Mouse (Mus musculus) neural tube, embryonic 11.5 days (tissue): ENCODE results near the gene Fam84b. TPM values are rescaled to one million over a fixed set of nuclear protein-coding genes. Genes with fewer than 3 reads are reported as not detected.

Source experiments
- ATAC-seq: fragments of 200-750 bp; cut with Nextera tagmentation; 2 replicates; pipeline ENCODE4 v1.8.0; 2017; ENCODE audit warnings: moderate number of reproducible peaks, mild to moderate bottlenecking, moderate TSS enrichment, moderate library complexity; ENCODE audit not compliant: insufficient read depth, low FRiP score, low TSS enrichment
- DNase-seq: peaks from one replicate; pipeline ENCODE4 v3.0.0-alpha.2; 2015; ENCODE audit warnings: low spot score
- H3K27ac ChIP-seq: fragments of 300-500 bp; sonication (generic); 2 replicates; pipeline ENCODE4 v1.5.1; 2014; ENCODE audit warnings: low read depth, mild to moderate bottlenecking, low read length
- H3K27me3 ChIP-seq: fragments of 300-500 bp; sonication (generic); 2 replicates; pipeline ENCODE4 v1.6.1; 2014; ENCODE audit warnings: mild to moderate bottlenecking, low read length, mixed read lengths; ENCODE audit not compliant: control insufficient read depth, insufficient read depth
- H3K36me3 ChIP-seq: fragments of 300-500 bp; sonication (generic); 2 replicates; pipeline ENCODE4 v1.6.1; 2014; ENCODE audit warnings: mild to moderate bottlenecking, low read length, moderate library complexity, mixed read lengths; ENCODE audit not compliant: control insufficient read depth, insufficient read depth
- H3K4me1 ChIP-seq: fragments of 300-500 bp; sonication (generic); 2 replicates; pipeline ENCODE4 v1.6.1; 2014; ENCODE audit warnings: low read length, mixed read lengths; ENCODE audit not compliant: control insufficient read depth, insufficient read depth
- H3K4me2 ChIP-seq: fragments of 300-500 bp; sonication (generic); 2 replicates; pipeline ENCODE4 v1.6.1; 2014; ENCODE audit warnings: low read depth, mild to moderate bottlenecking, moderate library complexity
- H3K4me3 ChIP-seq: fragments of 300-500 bp; sonication (generic); 2 replicates; pipeline ENCODE4 v1.5.1; 2014; ENCODE audit warnings: low read depth, low read length
- H3K9ac ChIP-seq: fragments of 300-500 bp; sonication (generic); 2 replicates; pipeline ENCODE4 v1.6.1; 2014; ENCODE audit warnings: mild to moderate bottlenecking, low read length
- H3K9me3 ChIP-seq: fragments of 300-500 bp; sonication (generic); 2 replicates; pipeline ENCODE4 v1.6.1; 2016; ENCODE audit warnings: low read length; ENCODE audit not compliant: control insufficient read depth
- WGBS: fragments of 180-500 bp; shearing (Covaris S2); extraction: QIAGEN DNeasy Blood & Tissue Kit; methylation state at CpG from one replicate; pipeline ENCODE4 v1.1.7; 2014; 5-methylcytosine and 5-hydroxymethylcytosine counted together
- polyA plus RNA-seq: library from polyadenylated mRNA; unstranded; fragments of >200 nt; fragmentation: Nextera tagmentation; extraction: Ambion mirVana; gene quantifications from 2 replicates; pipeline ENCODE4 v1.2.1, GENCODE M21; 2014

Fam84b gene
- polyA plus RNA-seq, 1 experiment from 2014 or later = 11.7 TPM

DNA sequence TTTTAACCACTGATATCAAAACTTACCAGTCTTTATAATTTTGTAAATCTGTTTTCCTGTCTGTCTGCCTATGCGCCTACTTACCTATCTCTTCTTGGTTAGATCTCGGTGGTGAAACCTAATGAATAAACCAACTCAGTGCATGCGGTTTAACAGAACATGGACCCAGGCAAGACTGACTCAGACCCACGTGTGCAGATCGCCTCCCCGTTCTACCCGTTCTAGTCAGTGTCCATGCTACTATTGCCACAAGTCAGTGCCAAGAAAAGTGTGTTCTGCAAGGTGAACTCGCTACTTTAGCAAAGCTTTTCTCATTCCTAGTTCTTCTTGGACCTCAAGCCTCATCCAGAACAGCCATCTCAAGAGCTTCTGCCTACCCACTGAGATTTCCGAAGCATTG is 15.9 kb downstream of the Fam84b start:
- 94% methylated on average over 9 of the region's 9 CpGs for WGBS
- Histone ChIP-seq H3K9me3 (no peaks in the 10 kb centered on the region), H3K36me3 (no peaks in the 10 kb centered on the region), H3K27me3 (no peaks in the 10 kb centered on the region), H3K9ac (no peak overlapping the region), H3K27ac (no peak overlapping the region), H3K4me2 (no peak overlapping the region), H3K4me1 (no peaks in the 10 kb centered on the region), H3K4me3 (no peak overlapping the region)
- no peak for DNase-seq
- ATAC-seq = no peak

- Histone ChIP-seq H3K27me3 (no peaks in the 10 kb centered on the region), H3K4me2 (no peak overlapping the region), H3K9me3 (no peaks in the 10 kb centered on the region), H3K27ac (no peak overlapping the region), H3K9ac (no peak overlapping the region), H3K4me1 (no peaks in the 10 kb centered on the region), H3K36me3 (no peaks in the 10 kb centered on the region), H3K4me3 (no peak overlapping the region)
- WGBS = 77% methylated on average over 4 of the region's 4 CpGs
- no peak for DNase-seq
- ATAC-seq = no peak
Measured at GRCm38 (mm10) chr15:60836321-60836720, 17.3 kb downstream of the Fam84b start.

DNA sequence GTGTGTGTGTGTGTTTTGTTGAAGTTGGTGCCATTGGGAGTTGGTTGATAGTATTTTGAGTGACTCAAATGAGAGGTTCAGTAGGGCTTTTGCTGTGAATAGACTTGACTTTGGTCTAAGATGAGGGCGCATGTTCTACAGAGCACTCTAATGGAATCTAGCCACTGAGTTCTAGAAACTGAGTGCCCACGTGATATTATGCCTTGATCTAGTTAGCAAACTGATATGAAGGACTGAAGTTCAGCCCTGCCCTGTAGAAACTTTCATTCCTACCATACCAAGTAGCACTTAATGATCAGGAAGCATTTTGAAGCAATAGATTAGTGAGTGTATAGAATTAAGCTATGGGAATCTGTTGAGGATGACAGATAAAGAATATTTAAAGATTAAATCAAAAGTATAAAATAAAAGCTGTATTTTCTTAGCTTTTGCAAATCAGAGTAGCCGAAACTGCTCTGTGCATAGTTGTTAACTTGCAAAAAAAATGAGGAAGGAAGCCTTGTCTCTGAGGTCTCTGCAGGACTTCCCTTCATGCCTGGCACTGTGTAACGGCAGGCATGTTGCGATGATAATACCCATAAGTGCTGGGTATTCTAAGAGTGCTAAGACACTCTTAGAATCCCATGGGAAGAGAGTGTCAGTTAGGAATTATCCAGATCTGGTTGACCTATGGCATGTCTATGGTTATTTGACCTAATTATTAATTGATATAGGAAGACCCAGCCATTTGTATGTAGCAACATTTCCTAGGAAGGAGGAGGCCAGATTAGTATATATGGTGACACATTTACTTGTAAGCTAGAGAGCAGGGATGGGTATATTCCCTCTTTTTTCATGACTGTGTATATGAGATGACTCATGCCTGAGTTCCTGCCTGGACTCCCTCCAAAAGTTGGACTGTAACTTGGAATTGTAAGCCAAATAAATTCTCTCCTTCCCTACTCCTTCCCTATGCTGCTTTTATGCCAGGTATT is 18.7 kb downstream of the Fam84b start:
- Histone ChIP-seq H3K9ac (no peak overlapping the region), H3K27ac (no peak overlapping the region), H3K36me3 (no peaks in the 10 kb centered on the region), H3K4me2 (no peak overlapping the region), H3K4me3 (no peak overlapping the region), H3K4me1 (no peaks in the 10 kb centered on the region), H3K27me3 (no peaks in the 10 kb centered on the region), H3K9me3 (no peaks in the 10 kb centered on the region)
- ATAC-seq = no peak
- DNase-seq = no peak
- WGBS = 86% methylated on average over 5 of the region's 5 CpGs

DNA sequence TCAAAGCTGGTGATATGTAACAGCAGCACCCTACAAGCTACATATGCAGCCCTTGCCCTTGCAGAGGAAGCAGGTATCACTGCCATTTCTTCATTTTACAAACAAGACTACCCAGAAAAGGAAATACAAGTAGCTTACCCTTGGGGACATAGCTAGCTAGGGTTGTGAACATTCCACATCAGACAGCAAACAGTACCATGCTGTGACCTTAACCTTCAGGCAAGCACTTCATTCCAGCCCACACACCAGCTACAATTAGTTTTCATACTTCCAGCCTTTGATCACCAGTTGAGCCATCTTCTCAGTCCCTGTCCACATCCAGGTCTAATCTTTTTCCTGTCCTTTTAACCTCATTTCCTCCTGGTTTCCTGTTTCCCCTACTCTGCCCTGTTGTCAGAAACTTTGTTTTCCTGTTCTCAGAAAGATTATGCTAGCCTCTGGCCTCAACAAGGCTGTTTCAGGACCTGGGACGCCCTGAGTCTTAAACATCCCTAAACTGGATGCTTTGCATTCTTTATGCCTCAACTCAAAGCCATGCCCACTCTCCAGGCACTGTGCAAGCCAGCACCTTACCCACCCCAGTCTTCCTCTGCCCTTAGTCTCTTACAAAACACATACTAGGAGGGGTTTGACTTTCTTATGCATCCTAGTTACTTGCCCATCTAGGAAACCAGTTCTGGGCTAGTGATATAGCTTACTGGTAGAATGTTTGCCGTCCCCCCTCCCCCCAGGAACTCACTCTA is 19.9 kb downstream of the Fam84b start:
- no peaks in the 10 kb centered on the region for H3K36me3 ChIP-seq
- no peak overlapping the region for H3K9ac ChIP-seq
- no peak overlapping the region for H3K4me3 ChIP-seq
- no peak for DNase-seq
- no peak overlapping the region for H3K27ac ChIP-seq
- H3K4me2 ChIP-seq = no peak overlapping the region
- H3K27me3 ChIP-seq = no peaks in the 10 kb centered on the region
- no peaks in the 10 kb centered on the region for H3K4me1 ChIP-seq
- H3K9me3 ChIP-seq = no peaks in the 10 kb centered on the region
- no peak for ATAC-seq
- WGBS = 44% methylated on average over 2 of the region's 2 CpGs

GRCm38 (mm10) chr15:60832586-60832985 is 21.0 kb downstream of the Fam84b start:
- Histone ChIP-seq H3K4me3 (no peak overlapping the region), H3K4me1 (no peaks in the 10 kb centered on the region), H3K9ac (no peak overlapping the region), H3K4me2 (no peak overlapping the region), H3K36me3 (no peaks in the 10 kb centered on the region), H3K27ac (no peak overlapping the region), H3K9me3 (no peaks in the 10 kb centered on the region), H3K27me3 (no peaks in the 10 kb centered on the region)
- ATAC-seq (no peak), DNase-seq (no peak)

- Histone ChIP-seq H3K9me3 (no peaks in the 10 kb centered on the region), H3K27ac (no peak overlapping the region), H3K27me3 (no peaks in the 10 kb centered on the region), H3K4me3 (no peak overlapping the region), H3K4me1 (peaks cover 8% of the 10 kb centered on the region; the same call in 1 of the 2 replicates), H3K4me2 (no peak overlapping the region), H3K36me3 (no peaks in the 10 kb centered on the region), H3K9ac (no peak overlapping the region)
- no peak for DNase-seq
- WGBS = 70% methylated on average over 1 of the region's 1 CpGs
- no peak for ATAC-seq
Measured at GRCm38 (mm10) chr15:60826226-60826625, 27.4 kb downstream of the Fam84b start.

- H3K4me2 ChIP-seq = peak overlapping the region; percentile 100
- peak overlapping the region; percentile 55 for H3K9ac ChIP-seq
- no peaks in the 10 kb centered on the region for H3K9me3 ChIP-seq
- peak overlapping the region; percentile 66 for H3K4me3 ChIP-seq
- DNase-seq (peak; percentile 88), ATAC-seq (peak; percentile 73)
- H3K4me1 ChIP-seq = peaks cover 8% of the 10 kb centered on the region; the same call in 1 of the 2 replicates
- H3K27ac ChIP-seq = 0 out of 2 replicates have a peak overlapping the region, but pooled peaks have one; percentile 34
- WGBS = 0% methylated on average over 24 of the region's 32 CpGs
- no peaks in the 10 kb centered on the region for H3K36me3 ChIP-seq
- H3K27me3 ChIP-seq = no peaks in the 10 kb centered on the region
Measured at GRCm38 (mm10) chr15:60824751-60825227, 28.8 kb downstream of the Fam84b start.

DNA sequence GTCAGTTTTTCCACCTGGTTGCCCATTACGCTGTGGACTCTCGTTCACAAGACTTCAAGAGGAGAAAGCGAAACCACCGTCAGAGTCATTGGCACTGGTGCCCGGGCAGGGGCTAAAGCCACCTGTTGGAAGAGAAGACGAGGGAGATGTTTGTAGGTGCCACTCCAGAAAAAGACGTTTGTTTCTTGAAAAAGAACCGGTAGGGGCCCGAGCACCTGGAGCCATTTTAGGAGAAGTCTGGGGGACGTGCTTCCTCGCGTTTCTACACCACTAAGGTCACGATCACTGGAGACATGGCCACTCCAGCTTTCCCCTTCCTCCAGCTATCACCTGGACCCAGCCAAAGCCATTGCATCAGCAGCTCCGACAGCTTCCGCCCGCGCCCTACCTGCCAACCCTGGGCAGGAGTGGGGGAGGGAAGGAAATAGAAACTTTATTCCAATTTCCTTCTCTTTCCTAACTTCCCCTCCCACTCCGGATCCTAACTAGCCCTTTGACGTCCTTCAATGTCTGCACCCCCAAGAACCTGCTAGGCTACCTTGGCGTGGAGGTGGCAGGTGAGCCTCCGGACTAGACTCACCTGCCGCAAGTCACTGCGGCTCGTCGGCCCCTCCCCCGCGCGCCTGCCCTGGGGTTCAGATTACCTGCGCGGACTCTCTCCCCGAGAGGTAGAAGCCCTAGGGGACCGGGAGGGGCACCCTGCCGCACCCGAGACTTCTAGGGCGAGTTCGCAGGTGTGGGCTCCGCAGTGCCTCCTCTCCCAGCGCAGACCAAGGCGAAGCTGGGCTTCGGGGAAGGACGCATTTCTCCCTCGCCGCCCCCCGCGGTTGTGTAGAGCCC is 29.5 kb downstream of the Fam84b start:
- Histone ChIP-seq H3K27me3 (no peaks in the 10 kb centered on the region), H3K4me1 (peaks cover 8% of the 10 kb centered on the region; the same call in 1 of the 2 replicates), H3K36me3 (no peaks in the 10 kb centered on the region), H3K4me2 (peak overlapping the region; percentile 100), H3K27ac (0 out of 2 replicates have a peak overlapping the region, but pooled peaks have one; percentile 34), H3K9ac (peak overlapping the region; percentile 55), H3K9me3 (no peaks in the 10 kb centered on the region), H3K4me3 (peak overlapping the region; percentile 66)
- ATAC-seq (peak; percentile 7), DNase-seq (no peak)
- WGBS = under 1% methylated on average over 45 of the region's 45 CpGs
